Mouse (Mus musculus) olfactory bulb, adult 2 months (tissue): ENCODE measurements around the gene Naa11.

Experiments used
- CTCF ChIP-seq: fragments of 200-500 bp; IDR thresholded peaks from 2 replicates; pipeline ENCODE4 v1.5.1; 2012; ENCODE audit warnings: low read depth, mild to moderate bottlenecking, low read length, moderate library complexity; ENCODE audit not compliant: insufficient read depth
- POLR2A ChIP-seq: fragments of 200-500 bp; IDR thresholded peaks from 2 replicates; pipeline ENCODE4 v1.6.1; 2012; ENCODE audit warnings: mild to moderate bottlenecking, low read depth, low read length, moderate library complexity; ENCODE audit not compliant: insufficient read depth

DNA sequence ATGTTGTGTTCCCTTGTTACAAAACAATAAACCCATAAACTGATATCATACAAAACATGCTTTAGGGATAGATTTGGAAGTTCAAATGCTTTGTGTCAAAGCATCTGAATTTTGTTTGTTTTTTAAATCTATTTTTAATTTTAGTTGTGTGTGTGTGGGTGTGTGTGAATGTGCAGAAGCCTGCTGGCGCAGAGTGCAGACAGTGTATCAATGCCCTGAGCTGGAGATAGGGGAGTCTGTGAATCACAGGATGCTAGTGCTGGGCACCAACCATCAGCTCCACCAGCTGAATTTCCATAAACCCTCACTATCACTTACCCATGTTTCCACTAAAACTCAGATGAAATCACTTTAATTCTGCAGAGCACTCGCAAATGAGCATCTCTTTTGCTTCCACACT is 40.3 kb upstream of the Naa11 start:
- TF ChIP-seq CTCF: no peak
- TF ChIP-seq POLR2A: no peak
